Mouse (Mus musculus) MEL (cell line): ENCODE results near the gene Ap1g1. TPM values are rescaled to one million over a fixed set of nuclear protein-coding genes. Genes with fewer than 3 reads are reported as not detected.
A peak's percentile ranks its signal among the peaks of the same experiment; 100 is the strongest.

Experiments used
- DNase-seq: peaks from one replicate; pipeline ENCODE4 v3.0.0; 2011; ENCODE audit warnings: low read depth, low spot score
- H3K27ac ChIP-seq: 2 replicates; pipeline ENCODE4 v1.5.1; 2012; ENCODE audit warnings: low read depth, mild to moderate bottlenecking, control low read depth, low read length, moderate library complexity; ENCODE audit not compliant: control insufficient read depth
- H3K27me3 ChIP-seq, 2 experiments: fragments of 150-350 bp in 1 of 2; sonication (generic) in 1 of 2; 2 replicates each; pipeline ENCODE4 v1.6.1; 2012; ENCODE audit warnings: low read length in 2 of 2, mild to moderate bottlenecking in 2 of 2, improper control_type of control experiment in 1 of 2, moderate library complexity in 1 of 2; ENCODE audit not compliant: insufficient read depth in 2 of 2, control insufficient read depth in 1 of 2
- H3K36me3 ChIP-seq, 2 experiments: 2 replicates each; pipeline ENCODE4 v1.6.1; 2012 to 2014; ENCODE audit warnings: low read length in 2 of 2, improper control_type of control experiment in 1 of 2, inconsistent platforms in 1 of 2, mild to moderate bottlenecking in 1 of 2; ENCODE audit not compliant: insufficient read depth in 2 of 2, control insufficient read depth in 1 of 2
- H3K4me1 ChIP-seq, 2 experiments: fragments of 150-350 bp in 1 of 2; sonication (generic) in 1 of 2; 2 replicates each; pipeline ENCODE4 v1.6.1; 2012; ENCODE audit warnings: low read length in 2 of 2, improper control_type of control experiment in 1 of 2, mild to moderate bottlenecking in 1 of 2; ENCODE audit not compliant: insufficient read depth in 2 of 2, control insufficient read depth in 1 of 2
- H3K4me3 ChIP-seq, 2 experiments: fragments of 150-350 bp in 1 of 2; sonication (generic) in 1 of 2; 2 replicates each; pipeline ENCODE4 v1.5.1; 2012; ENCODE audit warnings: low read depth in 2 of 2, low read length in 2 of 2, mild to moderate bottlenecking in 2 of 2, moderate library complexity in 2 of 2, control low read depth in 1 of 2, improper control_type of control experiment in 1 of 2; ENCODE audit not compliant: control insufficient read depth in 1 of 2, insufficient read depth in 1 of 2
- H3K79me2 ChIP-seq: 2 replicates; pipeline ENCODE4 v1.6.1; 2012; ENCODE audit warnings: mild to moderate bottlenecking, low read length, moderate library complexity; ENCODE audit not compliant: control insufficient read depth, poor library complexity, insufficient read depth
- H3K9ac ChIP-seq: 2 replicates; pipeline ENCODE4 v1.6.1; 2012; ENCODE audit warnings: low read depth, mild to moderate bottlenecking, control low read depth, low read length, moderate library complexity; ENCODE audit not compliant: control insufficient read depth, poor library complexity, severe bottlenecking
- H3K9me3 ChIP-seq: fragments of 150-350 bp; sonication (generic); replicated peaks from 2 replicates; pipeline ENCODE4 v1.6.1; 2012; ENCODE audit warnings: mild to moderate bottlenecking, low read length, improper control_type of control experiment, moderate library complexity; ENCODE audit not compliant: insufficient read depth
- BHLHE40 ChIP-seq: IDR thresholded peaks from 2 replicates; pipeline ENCODE4 v1.6.1; 2012; ENCODE audit warnings: low read depth, mild to moderate bottlenecking, inconsistent platforms, low read length, improper control_type of control experiment, borderline replicate concordance
- CHD1 ChIP-seq: IDR thresholded peaks from 2 replicates; pipeline ENCODE4 v1.6.1; 2012; ENCODE audit warnings: low read depth, mild to moderate bottlenecking, inconsistent platforms, low read length, improper control_type of control experiment
- CHD2 ChIP-seq: IDR thresholded peaks from 2 replicates; pipeline ENCODE4 v1.6.1; 2011; ENCODE audit warnings: low read length, improper control_type of control experiment
- CTCF ChIP-seq, 3 experiments: IDR thresholded peaks in 2 of 3; conservative IDR thresholded peaks in 1 of 3; 2 replicates each; pipeline ENCODE4 v1.5.1; 2011 to 2012; ENCODE audit warnings: low read length in 3 of 3, low read depth in 2 of 3, mild to moderate bottlenecking in 2 of 3, improper control_type of control experiment in 1 of 3, inconsistent platforms in 1 of 3, mixed read lengths in 1 of 3, moderate library complexity in 1 of 3; ENCODE audit not compliant: control insufficient read depth in 1 of 3, insufficient read depth in 1 of 3, poor library complexity in 1 of 3, severe bottlenecking in 1 of 3
- ELF1 ChIP-seq: IDR thresholded peaks from 2 replicates; pipeline ENCODE4 v1.6.1; 2014; ENCODE audit warnings: low read depth, mild to moderate bottlenecking, inconsistent platforms, low read length, improper control_type of control experiment, moderate library complexity
- EP300 ChIP-seq, 2 experiments: IDR thresholded peaks; 2 replicates each; pipeline ENCODE4 v1.6.1; 2011; ENCODE audit warnings: improper control_type of control experiment in 2 of 2, low read length in 2 of 2, low read depth in 1 of 2, mild to moderate bottlenecking in 1 of 2
- ETS1 ChIP-seq: IDR thresholded peaks from 2 replicates; pipeline ENCODE4 v1.6.1; 2012; ENCODE audit warnings: low read depth, mild to moderate bottlenecking, inconsistent platforms, low read length, improper control_type of control experiment, moderate library complexity
- GABPA ChIP-seq: IDR thresholded peaks from 2 replicates; pipeline ENCODE4 v1.6.1; 2012; ENCODE audit warnings: low read depth, mild to moderate bottlenecking, inconsistent platforms, low read length, improper control_type of control experiment, moderate library complexity
- GATA1 ChIP-seq: IDR thresholded peaks from 2 replicates; pipeline ENCODE4 v1.6.1; 2011; ENCODE audit warnings: low read depth, low read length, improper control_type of control experiment
- HCFC1 ChIP-seq: IDR thresholded peaks from 2 replicates; pipeline ENCODE4 v1.6.1; 2012; ENCODE audit warnings: low read depth, mild to moderate bottlenecking, inconsistent platforms, low read length, improper control_type of control experiment, moderate library complexity
- JUND ChIP-seq: IDR thresholded peaks from 2 replicates; pipeline ENCODE4 v1.6.1; 2011; ENCODE audit warnings: low read depth, mild to moderate bottlenecking, improper control_type of control experiment, low read length
- KAT2A ChIP-seq: conservative IDR thresholded peaks from 2 replicates; pipeline ENCODE4 v1.6.1; 2012; ENCODE audit warnings: low read depth, low read length, improper control_type of control experiment, inconsistent platforms
- MAFK ChIP-seq: IDR thresholded peaks from 2 replicates; pipeline ENCODE4 v1.6.1; 2011; ENCODE audit warnings: low read depth, mild to moderate bottlenecking, low read length, improper control_type of control experiment, borderline replicate concordance
- MAX ChIP-seq: IDR thresholded peaks from 2 replicates; pipeline ENCODE4 v1.6.1; 2011; ENCODE audit warnings: low read length, improper control_type of control experiment
- MAZ ChIP-seq: IDR thresholded peaks from 2 replicates; pipeline ENCODE4 v1.6.1; 2012; ENCODE audit warnings: low read depth, mild to moderate bottlenecking, inconsistent platforms, low read length, improper control_type of control experiment
- MEF2A ChIP-seq: IDR thresholded peaks from 2 replicates; pipeline ENCODE4 v1.6.1; 2014; ENCODE audit warnings: low read depth, mild to moderate bottlenecking, inconsistent platforms, low read length, improper control_type of control experiment; ENCODE audit not compliant: poor library complexity, insufficient replicate concordance, severe bottlenecking; ENCODE audit errors: extremely low read depth
- MXI1 ChIP-seq: IDR thresholded peaks from 2 replicates; pipeline ENCODE4 v1.6.1; 2011; ENCODE audit warnings: mild to moderate bottlenecking, low read depth, low read length, improper control_type of control experiment
- MYB ChIP-seq: IDR thresholded peaks from 2 replicates; pipeline ENCODE4 v1.6.1; 2011; ENCODE audit warnings: mild to moderate bottlenecking, low read depth, low read length, improper control_type of control experiment
- MYC ChIP-seq: IDR thresholded peaks from 2 replicates; pipeline ENCODE4 v1.6.1; 2011; ENCODE audit warnings: low read depth, mild to moderate bottlenecking, low read length, improper control_type of control experiment, moderate library complexity
- NELFE ChIP-seq: IDR thresholded peaks from 2 replicates; pipeline ENCODE4 v1.6.1; 2011; ENCODE audit warnings: low read depth, low read length, improper control_type of control experiment
- NRF1 ChIP-seq: IDR thresholded peaks from 2 replicates; pipeline ENCODE4 v1.6.1; 2014; ENCODE audit warnings: low read depth, mild to moderate bottlenecking, inconsistent platforms, low read length, improper control_type of control experiment, moderate library complexity; ENCODE audit not compliant: poor library complexity, insufficient read depth, severe bottlenecking
- POLR2A ChIP-seq, 2 experiments: IDR thresholded peaks; 2 replicates each; pipeline ENCODE4 v1.6.1; 2011 to 2012; ENCODE audit warnings: low read length in 2 of 2, mild to moderate bottlenecking in 2 of 2, control low read depth in 1 of 2, improper control_type of control experiment in 1 of 2, low read depth in 1 of 2, moderate library complexity in 1 of 2; ENCODE audit not compliant: control insufficient read depth in 1 of 2, insufficient read depth in 1 of 2, poor library complexity in 1 of 2
- POLR2AphosphoS2 ChIP-seq: IDR thresholded peaks from 2 replicates; pipeline ENCODE4 v1.6.1; 2011; ENCODE audit warnings: low read length, improper control_type of control experiment
- POLR2AphosphoS5 ChIP-seq: IDR thresholded peaks from 2 replicates; pipeline ENCODE4 v1.6.1; 2012; ENCODE audit warnings: low read depth, borderline replicate concordance, mild to moderate bottlenecking, inconsistent platforms, low read length, moderate library complexity, mixed read lengths
- SMC3 ChIP-seq: IDR thresholded peaks from 2 replicates; pipeline ENCODE4 v1.6.1; 2011; ENCODE audit warnings: low read depth, low read length, improper control_type of control experiment
- TAL1 ChIP-seq: IDR thresholded peaks from 2 replicates; pipeline ENCODE4 v1.6.1; 2012; ENCODE audit warnings: mild to moderate bottlenecking, inconsistent platforms, low read length, moderate library complexity, mixed read lengths
- TBP ChIP-seq: IDR thresholded peaks from 2 replicates; pipeline ENCODE4 v1.8.0; 2011; ENCODE audit warnings: low read depth, low read length, improper control_type of control experiment
- TCF12 ChIP-seq: IDR thresholded peaks from 2 replicates; pipeline ENCODE4 v1.6.1; 2014; ENCODE audit warnings: low read depth, mild to moderate bottlenecking, inconsistent platforms, low read length, improper control_type of control experiment, moderate library complexity
- UBTF ChIP-seq: IDR thresholded peaks from 2 replicates; pipeline ENCODE4 v1.6.1; 2012; ENCODE audit warnings: low read depth, mild to moderate bottlenecking, inconsistent platforms, low read length, improper control_type of control experiment, moderate library complexity, borderline replicate concordance; ENCODE audit not compliant: insufficient read depth
- USF1 ChIP-seq: IDR thresholded peaks from 2 replicates; pipeline ENCODE4 v1.6.1; 2014; ENCODE audit warnings: low read depth, mild to moderate bottlenecking, inconsistent platforms, low read length, improper control_type of control experiment, moderate library complexity
- ZC3H11A ChIP-seq: IDR thresholded peaks from 2 replicates; pipeline ENCODE4 v1.6.1; 2012; ENCODE audit warnings: low read depth, mild to moderate bottlenecking, inconsistent platforms, low read length, improper control_type of control experiment
- ZKSCAN1 ChIP-seq: IDR thresholded peaks from 2 replicates; pipeline ENCODE4 v1.6.1; 2012; ENCODE audit warnings: low read depth, mild to moderate bottlenecking, inconsistent platforms, low read length, improper control_type of control experiment, moderate library complexity
- ZMIZ1 ChIP-seq: IDR thresholded peaks from 2 replicates; pipeline ENCODE4 v1.6.1; 2012; ENCODE audit warnings: low read depth, mild to moderate bottlenecking, inconsistent platforms, low read length, improper control_type of control experiment, moderate library complexity
- ZNF384 ChIP-seq: IDR thresholded peaks from 2 replicates; pipeline ENCODE4 v1.6.1; 2012; ENCODE audit warnings: low read depth, mild to moderate bottlenecking, inconsistent platforms, low read length, improper control_type of control experiment
- polyA plus RNA-seq, 2 experiments: library from polyadenylated mRNA; stranded (reverse) in 1 of 2; unstranded in 1 of 2; fragments of >175 nt in 1 of 2; fragments of >200 nt in 1 of 2; gene quantifications; 2 replicates each; pipeline versions ENCODE4 v1.2.1 to v1.2.4; 2012; ENCODE audit warnings: low replicate concordance in 2 of 2, low read depth in 1 of 2; ENCODE audit not compliant: insufficient read length in 2 of 2, insufficient read depth in 1 of 2, missing spikeins in 1 of 2
- total RNA-seq: library from RNA; depleted of rRNA; stranded (reverse); fragments of 300-350 nt; gene quantifications from 2 replicates; pipeline ENCODE4 v1.2.3, GENCODE M21; 2012; rRNA removed

The Ap1g1 gene
- total RNA-seq, result 33.7 and 34.6 TPM in 2 replicates
- 100 to 1,000 TPM in 1 of 2 experiments, 10 to 100 TPM in 1; 46.6 to 456 TPM for polyA plus RNA-seq

DNA sequence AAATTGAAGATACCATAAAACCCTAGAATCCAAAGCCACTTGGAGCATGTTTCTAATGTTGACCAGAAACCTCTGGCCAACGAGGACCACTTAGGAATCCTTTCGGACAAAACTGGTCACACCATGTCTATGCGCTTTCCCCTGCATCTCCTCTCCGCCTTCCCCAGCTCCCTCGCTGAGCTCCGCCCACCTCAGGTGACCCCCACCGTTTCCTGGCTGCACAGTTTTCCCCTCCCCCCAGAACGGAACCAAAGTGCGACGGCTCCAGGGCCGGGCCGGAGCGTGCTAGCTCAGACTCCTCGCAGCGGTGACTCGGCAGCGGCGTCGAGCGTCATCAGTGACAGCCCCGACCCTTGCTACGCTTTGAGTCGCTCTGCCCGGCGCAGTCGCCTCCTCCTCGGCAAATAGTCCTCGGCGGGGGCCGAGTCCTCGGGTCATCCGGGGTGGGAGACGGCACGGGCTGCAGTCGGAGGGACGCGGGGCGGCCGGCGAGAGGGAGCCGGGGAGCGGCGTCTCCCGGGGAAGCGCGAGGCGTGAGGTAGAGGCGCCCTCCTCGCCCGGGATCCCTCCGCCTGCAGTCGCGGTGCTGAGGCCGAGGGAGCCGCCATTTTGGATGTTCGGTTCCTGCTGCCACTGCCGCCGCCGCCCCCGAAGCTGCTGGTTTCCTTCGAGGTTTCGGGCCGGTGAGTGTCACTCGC is at the start of gene Ap1g1:
Gene Ap1g1, plus strand, starts transcription at position 275 of the 698 bp plus-strand sequence.
- peaks cover 0 to 26% of the 10 kb centered on the region in 2 experiments; a peak in 2 of 4 replicates for H3K36me3 ChIP-seq
- H3K9ac ChIP-seq, result peak within 1 kb of the TSS; percentile 92
- peak within 1 kb of the TSS; percentile 88 to 99 for H3K4me3 ChIP-seq
- peaks cover 2 to 12% of the 10 kb centered on the region in 2 experiments; a peak in 2 of 4 replicates for H3K4me1 ChIP-seq
- peak within 1 kb of the TSS; percentile 53 for H3K27ac ChIP-seq
- H3K9me3 ChIP-seq, result no peaks in the 10 kb centered on the region
- H3K79me2 ChIP-seq, result peaks cover 40% of the 10 kb centered on the region
- H3K27me3 ChIP-seq, result peaks cover 3 to 4% of the 10 kb centered on the region in 2 experiments; a peak in 3 of 4 replicates
- DNase-seq, result peak; percentile 99
- peak; percentile 76 to 90 for TF ChIP-seq POLR2A (IDR thresholded peaks at IDR 0.05; ENCODE audit: control insufficient read depth in 1 of 2, insufficient read depth in 1 of 2, low read depth in 1 of 2, low read length in 2 of 2, poor library complexity in 1 of 2)
- TF ChIP-seq KAT2A, result peak; percentile 80
- no peak for TF ChIP-seq JUND
- peak; percentile 39; the same call in 1 of the 2 replicates for TF ChIP-seq GABPA
- peak; percentile 19; the same call in 1 of the 2 replicates for TF ChIP-seq MYC
- TF ChIP-seq GATA1, result no peak
- peak; percentile 69; the same call in 1 of the 2 replicates for TF ChIP-seq ZMIZ1
- TF ChIP-seq EP300 (IDR thresholded peaks at IDR 0.05; ENCODE audit: low read depth in 1 of 2, low read length in 2 of 2), result peak in 1 of 2 experiments; percentile 70; a peak in 2 of 4 replicates
- 0 out of 6 replicates have a peak, but pooled peaks of 1 of the 3 experiments have one; percentile 4 for TF ChIP-seq CTCF (IDR thresholded peaks at IDR 0.05 in 2 of 3, conservative IDR thresholded peaks at IDR 0.05 in 1 of 3; ENCODE audit: control insufficient read depth in 1 of 3, insufficient read depth in 1 of 3, low read depth in 2 of 3, low read length in 3 of 3, poor library complexity in 1 of 3, severe bottlenecking in 1 of 3)
- peak; percentile 86 for TF ChIP-seq ZNF384
- TF ChIP-seq TAL1, result no peak
- no peak; the same call in 1 of the 2 replicates for TF ChIP-seq POLR2AphosphoS2
- TF ChIP-seq MXI1, result peak; percentile 88
- 0 out of 2 replicates have a peak, but pooled peaks have one; percentile 24 for TF ChIP-seq ZC3H11A
- peak; percentile 79 for TF ChIP-seq TBP
- TF ChIP-seq CHD2, result peak; percentile 88
- peak; percentile 90 for TF ChIP-seq ELF1
- peak; percentile 82 for TF ChIP-seq BHLHE40
- TF ChIP-seq MAFK, result no peak; the same call in 1 of the 2 replicates
- 0 out of 2 replicates have a peak, but pooled peaks have one; percentile 12 for TF ChIP-seq MYB
- TF ChIP-seq USF1, result peak; percentile 93
- no peak for TF ChIP-seq CHD1
- peak; percentile 96 for TF ChIP-seq HCFC1
- TF ChIP-seq MAZ, result peak; percentile 99
- TF ChIP-seq MAX, result peak; percentile 66
- peak; percentile 88 for TF ChIP-seq TCF12
- TF ChIP-seq MEF2A, result peak; percentile 38; the same call in 1 of the 2 replicates
- TF ChIP-seq UBTF, result 0 out of 2 replicates have a peak, but pooled peaks have one; percentile 22
- no peak for TF ChIP-seq ZKSCAN1
- TF ChIP-seq NELFE, result peak; percentile 45
- peak; percentile 26; the same call in 1 of the 2 replicates for TF ChIP-seq SMC3
- TF ChIP-seq ETS1, result peak; percentile 82; the same call in 1 of the 2 replicates
- TF ChIP-seq NRF1, result peak; percentile 55
- no peak for TF ChIP-seq POLR2AphosphoS5
